Mouse (Mus musculus) embryonic stem cell, embryonic (primary cell): ENCODE data around the gene Gm42372.

ENCODE experiments used
- CTCF ChIA-PET, 4 experiments: fragments of 300-600 bp in 2 of 4; fragments of 350-600 bp in 2 of 4; sonication (Branson Sonifier 250); formaldehyde crosslinking; loops; one replicate each; lab custom pipeline; 2022; ENCODE audit warnings: inconsistent platforms in 2 of 4; lab: Charles Lee
- POLR2A ChIA-PET, 4 experiments: fragments of 300-600 bp in 2 of 4; fragments of 350-600 bp in 2 of 4; sonication (Branson Sonifier 250); formaldehyde crosslinking; loops; one replicate each; lab custom pipeline; 2022; ENCODE audit warnings: antibody characterized with exemption in 4 of 4, inconsistent platforms in 1 of 4; lab: Charles Lee

Gene Gm42372

DNA sequence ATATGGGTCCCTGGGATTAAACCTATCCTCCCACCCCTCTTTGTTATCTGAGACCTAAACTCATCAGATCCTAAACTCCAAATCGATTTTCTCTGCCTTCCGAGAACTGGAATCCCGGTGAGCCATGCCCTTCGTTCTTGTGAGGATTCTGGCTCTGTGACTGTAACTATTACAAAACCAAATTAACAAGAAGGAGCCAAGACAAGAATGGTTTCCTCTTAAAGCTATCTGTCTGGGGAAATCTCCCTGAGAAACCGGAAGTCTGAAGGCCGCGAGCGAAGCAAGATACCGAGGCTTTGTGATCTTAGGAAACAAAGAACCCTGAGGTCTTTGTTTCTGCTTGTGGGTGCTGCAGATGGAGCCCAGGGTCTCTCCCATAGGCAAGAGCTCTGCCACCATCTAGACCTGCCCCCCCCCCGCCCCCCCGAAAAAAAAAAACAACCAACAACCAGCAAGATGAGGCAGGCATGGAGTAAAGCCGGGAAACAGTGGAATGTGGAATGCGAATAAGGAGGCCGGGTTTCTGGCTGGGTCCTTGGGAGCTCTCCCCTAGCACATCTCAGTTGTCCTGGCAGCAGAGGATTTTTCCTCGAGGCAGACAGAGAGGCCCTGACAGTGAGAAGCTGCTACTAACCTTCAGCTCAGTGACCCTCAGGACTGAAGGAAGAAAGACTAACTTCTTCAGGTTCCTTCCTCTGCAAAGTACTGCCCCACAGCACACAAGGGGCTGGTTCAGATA, 7.3 kb downstream of the Gm42372 start:
- ChIA-PET CTCF (interaction anchor here in 3 of 4 experiments (0.6 to 1.9 kb wide), 6 partner anchors 9 to 182 kb away, joined by 3 to 7 read pairs (median 4); no protein-coding TSS in a partner anchor), POLR2A (interaction anchor here (0.5 to 1.1 kb wide), 7 partner anchors 9 to 984 kb away, joined by 3 to 7 read pairs (median 4); partner anchors contain the start of gene Pnmal2 (in 1 of the 4))

DNA sequence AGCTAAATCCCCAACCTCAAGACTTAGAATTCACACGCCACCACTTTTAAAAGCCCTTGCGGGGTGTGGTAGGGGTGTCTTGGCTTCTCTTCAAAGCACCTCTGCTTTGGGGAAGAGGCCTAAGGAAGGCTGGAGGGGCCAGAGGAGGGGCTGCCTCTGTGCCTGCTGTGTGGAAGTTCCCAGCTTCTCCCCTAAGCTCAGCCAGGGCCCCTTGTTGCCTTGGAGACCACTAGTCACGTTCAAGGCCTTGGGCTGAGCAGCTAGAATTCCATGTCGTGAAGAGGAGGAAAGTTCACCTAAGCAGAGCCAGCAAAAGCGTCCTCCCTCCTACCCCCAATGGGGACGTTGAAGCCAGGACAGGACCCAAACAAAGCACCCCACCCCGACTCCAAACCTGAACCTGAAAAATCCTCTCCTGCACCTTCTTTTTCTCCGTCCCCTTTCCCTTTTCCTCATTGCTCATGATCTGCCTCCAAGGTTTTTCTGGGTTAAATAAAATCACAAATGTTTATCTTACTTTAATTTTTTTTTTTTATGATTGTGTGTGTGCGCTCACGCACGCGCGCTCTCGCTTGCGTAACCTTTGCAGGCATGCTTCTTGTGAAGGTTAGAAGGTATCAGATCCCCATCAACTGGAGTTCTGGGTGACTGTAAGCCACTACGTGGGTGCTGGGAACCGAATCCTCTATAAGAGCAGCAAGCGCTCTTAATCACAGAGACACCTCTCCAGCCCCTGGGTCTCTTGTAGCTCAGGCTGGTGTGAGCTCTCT, 9.0 kb downstream of the Gm42372 start:
- ChIA-PET POLR2A (interaction anchor here in 1 of 4 experiments (1.0 kb wide), 1 partner anchor 32 kb away, joined by 3 read pairs; the partner anchor contains the start of gene Pnmal1), CTCF (interaction anchor here in 2 of 4 experiments (0.9 to 1.9 kb wide), 5 partner anchors 31 to 55 kb away, joined by 3 to 6 read pairs (median 3); no protein-coding TSS in a partner anchor)

DNA sequence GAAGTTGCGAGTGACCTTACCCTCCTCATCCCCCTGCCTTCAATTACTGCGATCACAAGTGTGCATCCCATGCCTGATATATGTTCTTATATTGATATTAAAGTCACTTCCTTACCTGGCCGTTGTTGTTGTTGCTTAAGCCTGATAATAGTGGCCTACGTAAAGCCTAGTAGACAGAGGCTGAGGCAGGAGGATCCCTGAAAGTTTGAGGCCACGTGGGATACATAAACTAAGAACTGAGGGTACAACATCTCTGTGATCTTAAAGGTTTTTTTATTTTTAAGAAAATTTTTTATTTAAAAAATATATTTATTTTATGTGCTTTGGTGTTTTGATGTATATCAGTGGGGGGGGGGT, 9.5 kb downstream of the Gm42372 start, which contains the start of gene Ccdc8:
Gene Ccdc8 (plus strand): TSS at position 258 of the 357 bp plus-strand sequence.
- CTCF ChIA-PET = interaction anchor here in 1 of 4 experiments (1.3 kb wide), 1 partner anchor 55 kb away, joined by 5 read pairs; no protein-coding TSS in a partner anchor
- POLR2A ChIA-PET = no interaction called here

DNA sequence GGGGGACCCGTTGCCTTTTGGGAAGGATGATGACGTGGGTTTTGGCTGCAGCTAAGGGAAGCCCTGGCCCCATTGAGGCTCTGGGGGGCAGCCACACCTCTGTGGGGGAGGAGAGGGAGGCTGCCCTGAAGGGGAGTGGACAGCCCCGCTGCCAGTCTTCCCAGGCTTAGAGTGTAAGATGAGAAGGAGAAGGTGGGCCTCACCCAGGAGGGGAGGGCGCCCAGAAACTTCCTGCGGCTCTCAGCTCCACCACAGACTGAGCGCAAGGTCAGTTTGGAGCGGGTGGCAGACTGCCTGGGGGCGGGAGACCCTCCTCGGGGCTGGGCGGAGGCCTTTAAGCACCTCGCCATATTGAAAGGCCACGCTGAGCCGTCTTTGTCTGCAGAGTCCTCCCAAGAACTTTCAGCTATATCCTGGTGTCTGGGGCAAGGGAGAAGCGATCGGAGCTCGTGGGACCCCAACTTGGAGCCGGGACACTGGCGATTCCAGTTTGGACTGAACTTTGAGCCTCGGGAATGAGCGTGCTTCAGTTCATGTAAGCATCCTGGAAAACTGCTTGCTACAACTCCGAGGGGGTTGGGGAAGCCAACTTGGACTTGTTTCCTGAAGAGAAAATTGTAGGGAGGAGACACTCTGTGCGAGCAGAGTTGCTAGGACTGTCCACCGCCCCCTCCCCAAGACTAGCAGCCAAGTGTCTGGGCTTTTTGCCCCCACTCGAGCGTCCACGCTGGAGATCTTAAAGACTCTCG, 10.9 kb downstream of the Gm42372 start:
- ChIA-PET CTCF (interaction anchor here (0.6 to 3.9 kb wide), 20 partner anchors 9 to 188 kb away, joined by 3 to 25 read pairs (median 3); partner anchors contain the start of genes Gm42372 (in 1 of the 4), Pnmal1 (in 1 of the 4), Pnmal2 (in 1 of the 4) and Ppp5c (in 1 of the 4)), POLR2A (interaction anchor here (0.5 to 3.3 kb wide), 15 partner anchors 9 to 700 kb away, joined by 3 to 24 read pairs (median 5); partner anchors contain the start of genes Dact3 (in 1 of the 4), Fkrp (in 1 of the 4), Gm42372 (in 1 of the 4) and Pnmal1 (in 1 of the 4))

DNA sequence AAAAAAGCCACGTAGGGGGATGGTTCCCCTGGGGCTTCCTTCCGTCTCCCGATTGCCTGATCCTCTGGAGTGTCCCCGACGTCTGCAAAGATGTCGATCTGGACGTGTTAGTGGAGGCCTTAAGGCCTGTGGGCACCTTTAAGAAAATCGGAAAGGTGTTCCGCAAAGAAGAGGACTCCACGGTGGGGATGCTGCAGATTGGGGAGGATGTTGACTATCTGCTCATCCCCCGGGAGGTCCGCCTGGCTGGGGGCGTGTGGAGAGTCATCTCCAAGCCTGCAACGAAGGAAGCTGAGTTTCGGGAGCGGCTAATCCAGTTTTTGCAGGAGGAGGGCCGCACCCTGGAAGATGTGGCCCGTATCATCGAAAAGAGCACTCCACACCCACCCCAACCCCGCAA, 11.5 kb downstream of the Gm42372 start:
- CTCF ChIA-PET = interaction anchor here (0.5 to 3.9 kb wide), 23 partner anchors 8 to 183 kb away, joined by 3 to 25 read pairs (median 4); partner anchors contain the start of genes Gm42372 (in 1 of the 4), Pnmal2 (in 1 of the 4) and Ppp5c (in 1 of the 4)
- POLR2A ChIA-PET = interaction anchor here in 3 of 4 experiments (0.7 to 3.3 kb wide), 20 partner anchors 8 to 214 kb away, joined by 3 to 24 read pairs (median 4); partner anchors contain the start of genes Hif3a (in 2 of the 3), Pnmal2 (in 2 of the 3), Dact3 (in 1 of the 3) and Fkrp (in 1 of the 3)

DNA sequence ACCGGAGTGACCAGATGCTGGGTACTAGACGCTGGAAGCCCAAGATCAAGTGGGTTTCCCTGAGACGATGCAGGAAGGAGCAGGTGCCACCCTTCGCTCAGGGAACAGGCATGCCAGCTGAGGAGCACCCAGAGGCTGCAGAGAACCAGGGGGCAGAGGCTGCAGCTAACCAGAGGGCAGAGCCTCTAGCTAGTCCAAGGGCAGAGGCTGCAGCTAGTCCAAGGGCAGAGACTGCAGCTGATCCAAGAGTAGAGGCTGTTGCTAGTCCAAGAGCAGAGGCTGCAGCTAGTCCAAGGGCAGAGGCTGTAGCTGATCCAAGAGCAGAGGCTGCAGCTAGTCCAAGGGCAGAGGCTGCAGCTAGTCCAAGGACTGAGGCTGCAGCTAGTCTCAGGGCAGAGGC, 12.5 kb downstream of the Gm42372 start:
- CTCF ChIA-PET = interaction anchor here (0.6 to 3.9 kb wide), 16 partner anchors 25 to 366 kb away, joined by 3 to 25 read pairs (median 4); no protein-coding TSS in a partner anchor
- POLR2A ChIA-PET = interaction anchor here in 3 of 4 experiments (0.6 to 3.3 kb wide), 15 partner anchors 14 to 223 kb away, joined by 3 to 24 read pairs (median 3); partner anchors contain the start of genes Hif3a (in 2 of the 3), Pnmal2 (in 2 of the 3) and Ppp5c (in 1 of the 3)

DNA sequence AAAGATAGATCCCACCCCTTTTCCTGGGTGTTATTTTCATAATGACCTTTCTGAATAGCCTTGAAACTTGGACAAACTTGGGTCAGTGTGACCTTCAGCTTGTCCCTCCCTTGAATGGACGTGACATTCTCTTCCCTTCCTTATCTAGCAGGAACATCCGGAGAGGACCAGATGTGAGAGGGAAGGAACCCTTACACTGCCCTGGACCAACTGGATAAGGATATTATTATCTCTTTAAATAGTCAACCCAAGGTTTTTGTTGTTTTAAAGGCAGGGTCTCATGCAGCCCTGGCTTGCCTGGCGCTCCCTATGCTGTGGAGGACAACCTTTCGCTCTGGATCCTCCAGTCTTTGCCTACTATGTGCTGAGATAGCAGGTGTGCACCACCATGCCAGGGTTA, 16.3 kb downstream of the Gm42372 start:
- ChIA-PET CTCF (interaction anchor here (0.5 to 7.4 kb wide), 52 partner anchors 9 to 527 kb away, joined by 3 to 164 read pairs (median 5); partner anchors contain the start of genes Pnmal2 (in 3 of the 4) and Dact3 (in 2 of the 4)), POLR2A (interaction anchor here in 2 of 4 experiments (0.6 to 1.6 kb wide), 9 partner anchors 9 to 67 kb away, joined by 3 to 13 read pairs (median 3); partner anchors contain the start of gene Pnmal2 (in 2 of the 2))

DNA sequence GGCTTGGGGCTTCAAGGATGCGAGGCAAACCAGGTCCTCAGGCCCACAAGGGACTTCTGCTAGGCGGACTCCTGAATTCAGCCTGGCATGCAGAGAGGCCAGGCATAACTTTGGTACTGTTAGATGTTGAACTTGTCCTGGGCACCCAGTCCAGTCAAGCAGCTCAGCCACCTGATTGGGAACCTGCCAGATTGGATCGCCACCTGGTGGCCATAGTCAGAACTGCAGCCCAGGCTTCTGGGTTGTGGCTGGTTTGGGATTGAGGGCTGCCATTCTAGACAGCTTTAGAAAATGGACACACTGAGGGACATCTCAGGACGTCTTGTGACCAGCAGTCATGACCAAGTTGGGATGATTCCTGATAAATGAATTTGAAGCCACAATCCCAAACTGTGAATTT, 16.8 kb downstream of the Gm42372 start:
- POLR2A ChIA-PET = interaction anchor here in 2 of 4 experiments (0.6 to 3.5 kb wide), 15 partner anchors 8 to 218 kb away, joined by 3 to 13 read pairs (median 3); partner anchors contain the start of genes Pnmal2 (in 2 of the 2) and Slc1a5 (in 1 of the 2)
- CTCF ChIA-PET = interaction anchor here (0.5 to 7.4 kb wide), 57 partner anchors 8 to 528 kb away, joined by 3 to 164 read pairs (median 4); partner anchors contain the start of genes Pnmal2 (in 3 of the 4), Dact3 (in 2 of the 4) and Hif3a (in 1 of the 4)

DNA sequence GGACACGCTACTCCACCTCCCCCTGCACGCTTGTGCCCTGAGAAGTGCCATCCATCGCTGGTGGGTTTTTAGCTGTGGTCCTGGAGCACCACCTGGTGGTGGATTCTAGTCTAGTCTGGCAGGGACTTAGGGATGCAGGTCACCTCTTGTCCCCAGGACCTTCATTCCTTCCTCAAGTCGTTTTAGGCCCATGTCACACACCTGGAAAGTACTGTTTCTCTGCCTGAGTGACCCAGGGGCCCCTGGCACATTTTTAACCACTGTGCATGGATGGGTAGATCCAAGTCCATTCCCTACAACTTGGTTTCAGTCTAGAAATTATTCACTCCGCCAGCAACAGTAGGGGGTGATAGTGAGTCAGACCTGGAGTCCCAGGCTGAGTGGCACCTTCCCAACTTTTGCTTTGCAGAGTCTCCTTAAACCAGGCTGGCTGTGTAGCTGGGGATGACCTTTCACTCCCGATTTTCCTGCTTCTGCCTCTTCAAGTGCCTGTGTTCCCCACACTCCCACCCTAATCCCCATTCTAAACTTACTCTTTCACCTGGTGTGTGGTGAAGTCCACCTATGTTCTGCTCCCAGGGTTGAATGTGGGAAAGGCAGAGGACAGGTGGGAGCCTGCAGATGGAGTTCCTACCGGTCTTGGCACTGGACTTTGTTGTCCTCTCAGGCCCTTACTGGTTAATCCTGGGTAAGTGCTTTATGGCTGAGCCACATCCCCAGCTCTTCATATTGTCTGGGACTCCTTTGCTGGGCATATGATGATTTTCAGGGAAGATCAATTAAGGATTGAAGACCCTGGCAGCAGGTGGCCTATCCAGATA, 19.7 kb downstream of the Gm42372 start:
- ChIA-PET POLR2A (interaction anchor here (0.6 to 3.5 kb wide), 13 partner anchors 8 to 1940 kb away, joined by 3 to 12 read pairs (median 4); no protein-coding TSS in a partner anchor), CTCF (interaction anchor here (0.6 to 7.4 kb wide), 51 partner anchors 9 to 1891 kb away, joined by 3 to 164 read pairs (median 5); partner anchors contain the start of genes Gng8 (in 2 of the 4), Hif3a (in 2 of the 4), Pnmal2 (in 2 of the 4) and Psg16 (in 1 of the 4))

DNA sequence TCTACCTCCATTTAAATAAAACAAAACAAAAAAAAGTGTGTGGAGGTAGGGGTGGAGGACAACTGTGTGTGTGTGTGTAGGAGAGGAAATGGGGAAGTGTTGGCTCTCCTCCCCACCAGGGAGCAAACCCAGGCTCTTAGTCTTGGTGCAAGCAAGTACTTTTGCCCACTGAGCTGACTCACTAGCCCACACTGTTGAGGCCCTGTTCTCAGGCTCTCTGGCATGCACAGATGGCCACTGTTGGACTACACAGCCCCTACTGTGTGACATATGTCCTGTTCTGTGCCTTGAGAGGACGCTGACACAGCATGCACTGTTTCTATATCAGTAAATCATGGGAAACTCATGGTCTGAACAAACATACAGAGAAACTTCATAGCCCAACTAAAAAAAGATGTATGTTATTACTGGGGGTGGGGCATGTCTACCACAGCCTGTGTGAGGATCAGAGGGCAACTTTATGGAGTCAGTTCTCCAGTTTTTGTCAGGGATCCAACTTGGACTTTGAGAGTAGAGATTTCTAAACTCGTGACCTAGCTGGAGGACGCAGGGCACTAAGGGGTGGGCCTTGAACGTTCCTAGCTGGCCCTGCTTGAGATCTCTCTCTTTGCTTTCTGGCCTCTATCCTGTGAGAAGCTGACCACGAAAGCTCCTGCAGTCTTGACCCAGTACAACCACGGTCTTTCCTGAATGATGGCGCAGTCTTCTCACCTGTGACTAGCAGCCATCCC, 20.5 kb downstream of the Gm42372 start:
- ChIA-PET CTCF (interaction anchor here (0.6 to 7.4 kb wide), 38 partner anchors 10 to 1890 kb away, joined by 3 to 164 read pairs (median 5); partner anchors contain the start of genes Gng8 (in 2 of the 4), Hif3a (in 2 of the 4) and Pnmal2 (in 1 of the 4)), POLR2A (interaction anchor here in 3 of 4 experiments (0.6 to 3.5 kb wide), 11 partner anchors 9 to 1940 kb away, joined by 3 to 12 read pairs (median 4); no protein-coding TSS in a partner anchor)

DNA sequence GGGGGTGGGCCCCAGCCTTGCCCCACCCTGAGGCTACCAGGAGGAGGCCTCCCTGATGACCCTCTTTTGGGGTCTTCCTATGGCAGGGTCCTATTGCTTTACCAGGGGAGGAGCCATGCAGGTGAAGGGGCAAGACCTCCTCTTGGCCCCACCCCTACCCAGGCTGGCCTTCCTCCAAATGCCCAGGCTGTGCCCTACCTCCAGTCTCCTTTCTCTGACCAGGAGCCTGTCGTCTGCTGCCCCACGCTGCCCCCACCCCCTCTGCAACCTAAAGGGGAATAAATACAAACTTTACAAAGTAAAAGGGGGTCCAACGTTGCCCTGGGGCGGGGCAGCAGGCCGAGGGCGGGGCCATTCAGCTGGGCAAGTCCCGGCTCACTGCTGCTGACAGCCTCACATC, 21.8 kb downstream of the Gm42372 start:
- ChIA-PET CTCF (interaction anchor here in 3 of 4 experiments (1.0 to 7.4 kb wide), 4 partner anchors 61 to 143 kb away, joined by 3 to 164 read pairs (median 6); no protein-coding TSS in a partner anchor), POLR2A (no interaction called here)

DNA sequence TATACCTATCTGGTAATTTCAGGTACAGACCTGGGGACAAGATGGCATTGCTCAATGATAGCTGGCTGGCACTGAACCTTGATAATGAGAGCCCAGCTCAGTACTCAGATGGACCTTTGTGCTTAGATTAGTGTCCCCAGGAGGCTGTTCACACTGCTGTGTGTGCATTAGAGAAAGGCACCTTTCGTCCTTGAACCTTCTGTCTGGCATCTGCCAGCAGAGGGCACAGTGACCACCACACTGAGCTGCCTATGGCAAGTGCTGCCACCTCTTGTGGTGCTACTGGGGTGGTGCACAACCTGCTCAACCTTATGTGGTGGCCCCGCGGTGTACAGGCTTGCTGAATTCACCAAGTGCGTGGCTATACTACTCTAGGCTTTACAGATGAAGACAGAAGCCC, 24.4 kb downstream of the Gm42372 start:
- ChIA-PET CTCF (interaction anchor here in 3 of 4 experiments (0.6 to 1.2 kb wide), 4 partner anchors 56 to 1268 kb away, joined by 3 read pairs; no protein-coding TSS in a partner anchor), POLR2A (interaction anchor here in 3 of 4 experiments (0.6 to 1.4 kb wide), 5 partner anchors 14 to 1784 kb away, joined by 3 to 7 read pairs (median 3); no protein-coding TSS in a partner anchor)

DNA sequence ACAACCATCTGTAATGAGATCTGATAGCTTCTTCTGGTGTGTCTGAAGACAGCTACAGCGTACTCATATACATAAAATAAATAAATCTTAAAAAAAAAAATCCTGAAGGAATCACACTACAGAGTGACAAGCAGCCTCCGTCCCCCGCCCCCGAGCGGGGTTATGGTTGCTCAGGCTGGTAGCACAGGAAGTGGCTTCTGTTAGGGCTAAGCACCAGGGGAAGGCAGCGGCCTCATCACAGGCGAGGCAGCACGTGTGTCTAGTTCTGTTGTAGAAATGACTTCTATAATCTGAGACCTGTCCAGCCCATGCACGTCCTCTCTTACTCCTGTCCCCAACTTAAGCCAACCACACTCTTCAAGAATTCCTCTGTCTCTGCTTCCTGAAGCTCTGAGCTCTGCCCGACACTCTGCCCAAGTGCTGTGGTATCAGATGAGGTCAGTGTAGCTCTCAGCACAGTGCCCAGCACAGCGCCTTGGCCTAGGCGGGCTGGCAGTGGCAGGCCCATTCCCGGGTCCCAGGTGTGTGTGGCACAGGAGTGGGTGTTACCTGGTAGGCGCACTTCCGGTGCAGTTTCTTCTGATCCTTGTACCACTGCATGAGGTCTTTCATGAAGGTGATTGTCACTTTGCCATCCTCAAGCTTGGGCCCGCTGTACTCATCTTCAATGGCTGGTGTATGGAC, 26.6 kb downstream of the Gm42372 start:
- POLR2A ChIA-PET = no interaction called here
- CTCF ChIA-PET = interaction anchor here in 3 of 4 experiments (0.6 to 1.7 kb wide), 5 partner anchors 10 to 77 kb away, joined by 3 to 5 read pairs (median 3); partner anchors contain the start of gene Gm42372 (in 1 of the 3)

DNA sequence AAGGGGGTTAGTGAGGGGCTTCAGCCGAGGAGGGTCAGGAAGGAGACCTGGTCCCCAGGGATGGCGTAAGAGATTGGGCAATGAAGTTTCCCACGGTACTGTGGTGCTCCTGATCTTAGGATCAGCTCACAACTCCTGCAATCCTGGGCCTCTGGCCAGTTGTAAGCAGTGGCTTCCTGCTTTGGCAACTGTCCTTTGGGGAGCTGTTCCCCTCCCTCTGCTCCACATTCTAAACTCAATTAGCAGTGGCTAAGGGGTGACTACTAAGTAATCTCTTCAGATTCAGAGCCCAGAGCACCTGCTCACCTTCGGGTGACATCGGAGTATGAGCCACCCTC, 27.1 kb downstream of the Gm42372 start:
- CTCF ChIA-PET = interaction anchor here in 2 of 4 experiments (0.6 to 1.7 kb wide), 2 partner anchors 10 to 27 kb away, joined by 3 to 5 read pairs; partner anchors contain the start of gene Gm42372 (in 1 of the 2)
- POLR2A ChIA-PET = no interaction called here
